Mouse (Mus musculus): Measurements from ENCODE around the gene Akap13. TPM values are rescaled to one million over a fixed set of nuclear protein-coding genes. Genes with fewer than 3 reads are reported as not detected.

The Akap13 gene
- total and polyA plus RNA-seq, 2 experiments: 8.5 to 92.1 TPM

DNA sequence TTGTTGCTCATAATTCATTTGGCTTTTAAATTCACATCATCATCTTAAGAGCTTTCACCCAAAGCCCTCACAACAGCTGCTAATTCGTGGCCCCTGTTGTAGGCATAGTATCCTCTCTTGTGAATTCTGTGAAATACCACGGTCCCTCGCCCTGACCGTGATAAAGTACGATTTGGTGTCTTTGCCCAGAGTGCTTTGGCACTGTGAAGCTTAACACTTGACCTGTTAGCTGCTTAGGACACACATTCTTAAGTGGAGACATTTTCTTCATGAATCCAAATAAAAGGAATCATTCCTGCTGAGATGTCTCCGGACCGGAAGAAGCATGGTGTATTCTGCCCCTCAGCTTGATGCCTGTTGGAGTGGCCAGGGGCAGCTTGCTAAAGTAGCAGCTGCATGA is 12.5 kb downstream of the Akap13 start:
- H3K27me3 ChIP-seq (ENCODE audit: control insufficient read depth, insufficient read depth, low read length): no peaks in the 10 kb centered on the region
- no peak overlapping the region for H3K27ac ChIP-seq (replicated peaks; ENCODE audit: insufficient read depth, low read depth, low read length)
- peaks cover 34% of the 10 kb centered on the region for H3K4me1 ChIP-seq (ENCODE audit: control insufficient read depth, insufficient read depth, low read length)
- no peak overlapping the region for H3K4me3 ChIP-seq (ENCODE audit: insufficient read depth, low read depth, low read length)
- H3K79me2 ChIP-seq (ENCODE audit: control insufficient read depth, insufficient read depth, low read length): peaks cover 29% of the 10 kb centered on the region
- WGBS: 67% methylated on average over 7 of the region's 7 CpGs
- TF ChIP-seq POLR2A (IDR thresholded peaks at IDR 0.05; ENCODE audit: extremely low read depth, insufficient read depth, low read length) (no peak), CTCF (IDR thresholded peaks at IDR 0.05; ENCODE audit: low read depth, low read length) (no peak)
- H3K9ac ChIP-seq (ENCODE audit: low read depth, low read length): no peak overlapping the region
- H3K36me3 ChIP-seq (ENCODE audit: control insufficient read depth, insufficient read depth, low read length): no peaks in the 10 kb centered on the region
- DNase-seq (ENCODE audit: extremely low read depth, low read depth, low spot score): no peak

- H3K36me3 ChIP-seq (ENCODE audit: control insufficient read depth, insufficient read depth, low read length): no peaks in the 10 kb centered on the region
- DNase-seq (ENCODE audit: extremely low read depth, low read depth, low spot score): peak; percentile 97
- no peaks in the 10 kb centered on the region for H3K27me3 ChIP-seq (ENCODE audit: control insufficient read depth, insufficient read depth, low read length)
- H3K4me3 ChIP-seq (ENCODE audit: insufficient read depth, low read depth, low read length): no peak overlapping the region
- peaks cover 30% of the 10 kb centered on the region for H3K79me2 ChIP-seq (ENCODE audit: control insufficient read depth, insufficient read depth, low read length)
- peaks cover 24% of the 10 kb centered on the region; the same call in 1 of the 2 replicates for H3K4me1 ChIP-seq (ENCODE audit: control insufficient read depth, insufficient read depth, low read length)
- TF ChIP-seq POLR2A (IDR thresholded peaks at IDR 0.05; ENCODE audit: extremely low read depth, insufficient read depth, low read length) (no peak), CTCF (IDR thresholded peaks at IDR 0.05; ENCODE audit: low read depth, low read length) (no peak)
- peak overlapping the region; percentile 4; the same call in 1 of the 2 replicates for H3K9ac ChIP-seq (ENCODE audit: low read depth, low read length)
- WGBS: 23% methylated on average over 7 of the region's 7 CpGs
- peak overlapping the region; percentile 91 for H3K27ac ChIP-seq (replicated peaks; ENCODE audit: insufficient read depth, low read depth, low read length)
These were observed 15.1 kb downstream of the Akap13 start for GRCm38 (mm10) chr7:75470318-75470925.

DNA sequence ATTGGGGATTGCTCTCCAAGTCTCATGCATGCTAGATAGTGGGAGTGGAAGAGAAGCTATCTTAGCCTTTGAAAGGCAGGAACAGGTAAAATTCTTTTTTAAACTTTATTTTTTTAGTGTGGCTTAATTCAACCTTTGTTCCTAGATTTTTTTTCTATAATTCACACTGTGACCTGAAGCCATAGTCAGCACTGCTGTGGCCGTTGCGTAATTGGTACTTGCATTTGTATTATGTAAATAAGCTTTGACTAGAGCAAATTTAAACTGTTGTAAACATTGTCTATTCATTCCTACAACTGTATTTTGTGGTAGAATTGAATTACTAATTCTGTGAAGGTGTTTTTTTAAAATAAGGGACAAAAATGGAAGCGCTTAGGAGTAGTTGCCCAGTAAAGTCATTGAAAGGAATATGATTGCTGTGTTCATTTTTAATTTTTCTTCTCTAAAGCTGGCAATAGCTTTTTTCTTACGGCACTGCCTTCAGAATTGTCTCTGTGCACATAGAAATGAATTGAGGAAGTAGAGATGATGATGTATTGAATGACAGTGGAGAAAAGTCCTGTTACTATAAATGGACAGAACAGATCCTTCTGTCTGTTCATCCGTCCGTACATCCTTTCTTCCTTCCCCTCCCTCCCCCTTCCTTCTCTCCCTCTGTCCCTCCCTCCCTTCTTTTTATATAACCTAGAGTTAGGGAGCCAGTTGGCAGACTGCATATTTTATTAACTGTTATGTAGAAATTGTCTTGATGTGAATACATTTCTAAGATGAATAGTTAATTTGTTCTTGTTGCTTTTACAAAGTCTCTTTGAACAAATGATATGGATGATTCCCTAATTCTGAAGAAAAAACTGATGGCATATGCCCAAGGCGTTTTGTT is 17.2 kb downstream of the Akap13 start:
- Histone ChIP-seq H3K27me3 (ENCODE audit: control insufficient read depth, insufficient read depth, low read length) (no peaks in the 10 kb centered on the region), H3K36me3 (ENCODE audit: control insufficient read depth, insufficient read depth, low read length) (no peaks in the 10 kb centered on the region), H3K27ac (replicated peaks; ENCODE audit: insufficient read depth, low read depth, low read length) (peak overlapping the region; percentile 80), H3K79me2 (ENCODE audit: control insufficient read depth, insufficient read depth, low read length) (peaks cover 32% of the 10 kb centered on the region), H3K9ac (ENCODE audit: low read depth, low read length) (no peak overlapping the region), H3K4me1 (ENCODE audit: control insufficient read depth, insufficient read depth, low read length) (peaks cover 24% of the 10 kb centered on the region; the same call in 1 of the 2 replicates), H3K4me3 (ENCODE audit: insufficient read depth, low read depth, low read length) (no peak overlapping the region)
- DNase-seq (ENCODE audit: extremely low read depth, low read depth, low spot score): peak; percentile 95
- TF ChIP-seq CTCF (IDR thresholded peaks at IDR 0.05; ENCODE audit: low read depth, low read length) (no peak), POLR2A (IDR thresholded peaks at IDR 0.05; ENCODE audit: extremely low read depth, insufficient read depth, low read length) (no peak)
- 45% methylated on average over 7 of the region's 7 CpGs for WGBS

- Histone ChIP-seq H3K27ac (replicated peaks; ENCODE audit: insufficient read depth, low read depth, low read length) (no peak overlapping the region), H3K79me2 (ENCODE audit: control insufficient read depth, insufficient read depth, low read length) (peaks cover 25% of the 10 kb centered on the region; the same call in 1 of the 2 replicates), H3K27me3 (ENCODE audit: control insufficient read depth, insufficient read depth, low read length) (no peaks in the 10 kb centered on the region), H3K36me3 (ENCODE audit: control insufficient read depth, insufficient read depth, low read length) (no peaks in the 10 kb centered on the region), H3K4me1 (ENCODE audit: control insufficient read depth, insufficient read depth, low read length) (peaks cover 24% of the 10 kb centered on the region; the same call in 1 of the 2 replicates), H3K9ac (ENCODE audit: low read depth, low read length) (no peak overlapping the region), H3K4me3 (ENCODE audit: insufficient read depth, low read depth, low read length) (no peak overlapping the region)
- DNase-seq (ENCODE audit: extremely low read depth, low read depth, low spot score): no peak
- no peak for TF ChIP-seq CTCF (IDR thresholded peaks at IDR 0.05; ENCODE audit: low read depth, low read length)
- TF ChIP-seq POLR2A (IDR thresholded peaks at IDR 0.05; ENCODE audit: extremely low read depth, insufficient read depth, low read length): no peak
- WGBS: 36% methylated on average over 1 of the region's 1 CpGs
These were observed 18.0 kb downstream of the Akap13 start for GRCm38 (mm10) chr7:75473294-75473693.

DNA sequence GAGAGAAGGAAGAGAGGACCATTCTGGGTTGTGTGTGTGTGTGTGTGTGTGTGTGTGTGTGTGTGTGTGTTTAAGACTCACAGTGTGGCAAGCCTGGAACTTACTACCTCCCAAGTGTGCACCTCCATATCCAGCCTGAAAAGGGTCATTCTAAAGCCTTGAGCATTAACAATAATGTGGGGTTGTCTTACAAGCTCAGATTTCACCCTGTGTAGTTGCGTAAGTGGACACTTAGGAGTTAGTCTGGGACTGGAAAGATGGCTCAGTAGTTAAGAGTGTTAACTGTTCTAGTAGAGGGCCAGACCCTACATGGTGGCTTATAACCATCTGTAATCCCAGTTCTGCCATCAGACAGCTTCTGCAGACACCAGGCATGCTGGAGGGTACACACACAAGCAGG is 18.7 kb downstream of the Akap13 start:
- no peak for DNase-seq (ENCODE audit: extremely low read depth, low read depth, low spot score)
- Histone ChIP-seq H3K27me3 (ENCODE audit: control insufficient read depth, insufficient read depth, low read length) (no peaks in the 10 kb centered on the region), H3K36me3 (ENCODE audit: control insufficient read depth, insufficient read depth, low read length) (no peaks in the 10 kb centered on the region), H3K79me2 (ENCODE audit: control insufficient read depth, insufficient read depth, low read length) (peaks cover 25% of the 10 kb centered on the region; the same call in 1 of the 2 replicates), H3K4me1 (ENCODE audit: control insufficient read depth, insufficient read depth, low read length) (peaks cover 24% of the 10 kb centered on the region; the same call in 1 of the 2 replicates), H3K4me3 (ENCODE audit: insufficient read depth, low read depth, low read length) (no peak overlapping the region), H3K9ac (ENCODE audit: low read depth, low read length) (no peak overlapping the region), H3K27ac (replicated peaks; ENCODE audit: insufficient read depth, low read depth, low read length) (no peak overlapping the region)
- WGBS: 92% methylated on average over 1 of the region's 1 CpGs
- TF ChIP-seq CTCF (IDR thresholded peaks at IDR 0.05; ENCODE audit: low read depth, low read length): no peak
- no peak for TF ChIP-seq POLR2A (IDR thresholded peaks at IDR 0.05; ENCODE audit: extremely low read depth, insufficient read depth, low read length)
